Mouse (Mus musculus) limb, embryonic 15.5 days (tissue): ENCODE measurements around the gene Hoxa1. TPM values are rescaled to one million over a fixed set of nuclear protein-coding genes. Genes with fewer than 3 reads are reported as not detected.

Source experiments
- ATAC-seq: fragments of 200-750 bp; cut with Nextera tagmentation; 2 replicates; pipeline ENCODE4 v1.8.0; 2017; ENCODE audit warnings: low read depth, moderate TSS enrichment; ENCODE audit not compliant: insufficient number of reproducible peaks, low FRiP score, low TSS enrichment
- H3K27ac ChIP-seq: fragments of 300-500 bp; sonication (generic); 2 replicates; pipeline ENCODE4 v1.5.1; 2015; ENCODE audit warnings: moderate library complexity, mild to moderate bottlenecking, inconsistent platforms
- H3K27me3 ChIP-seq: fragments of 300-500 bp; sonication (generic); 2 replicates; pipeline ENCODE4 v1.6.1; 2015; ENCODE audit warnings: inconsistent platforms
- H3K36me3 ChIP-seq: fragments of 300-500 bp; sonication (generic); 2 replicates; pipeline ENCODE4 v1.6.1; 2015; ENCODE audit warnings: inconsistent platforms
- H3K4me1 ChIP-seq: fragments of 300-500 bp; sonication (generic); 2 replicates; pipeline ENCODE4 v1.6.1; 2015; ENCODE audit warnings: inconsistent platforms
- H3K4me2 ChIP-seq: fragments of 300-500 bp; sonication (generic); 2 replicates; pipeline ENCODE4 v1.6.1; 2015; ENCODE audit warnings: mild to moderate bottlenecking, inconsistent platforms
- H3K4me3 ChIP-seq: fragments of 300-500 bp; sonication (generic); 2 replicates; pipeline ENCODE4 v1.5.1; 2015; ENCODE audit warnings: mild to moderate bottlenecking, inconsistent platforms
- H3K9ac ChIP-seq: fragments of 300-500 bp; sonication (generic); 2 replicates; pipeline ENCODE4 v1.6.1; 2015; ENCODE audit warnings: inconsistent platforms
- H3K9me3 ChIP-seq: fragments of 300-500 bp; sonication (generic); 2 replicates; pipeline ENCODE4 v1.6.1; 2016; ENCODE audit warnings: inconsistent platforms
- WGBS: fragments of 180-500 bp; shearing (Covaris S2); methylation state at CpG from one replicate; pipeline ENCODE4 v1.1.7; 2015; 5-methylcytosine and 5-hydroxymethylcytosine counted together
- polyA plus RNA-seq: library from polyadenylated mRNA; unstranded; fragments of >200 nt; fragmentation: Nextera tagmentation; extraction: Ambion mirVana; gene quantifications from 2 replicates; pipeline ENCODE4 v1.2.1, GENCODE M21; 2015

Gene Hoxa1
- polyA plus RNA-seq: 0.52 and 0.68 TPM in 2 replicates

GRCm38 (mm10) chr6:52158276-52159051, at the start of gene Hoxa1:
Gene Hoxa1, minus strand, starts transcription at chr6:52158317.
- no peaks in the 10 kb centered on the region for H3K9me3 ChIP-seq
- WGBS: under 1% methylated on average over 54 of the region's 55 CpGs
- peak; percentile 62; the same call in 1 of the 2 replicates for ATAC-seq
- peak within 1 kb of the TSS; percentile 72 for H3K4me3 ChIP-seq
- H3K27ac ChIP-seq: peak within 1 kb of the TSS; percentile 33
- peak within 1 kb of the TSS; percentile 99 for H3K4me2 ChIP-seq
- peak within 1 kb of the TSS; percentile 42 for H3K9ac ChIP-seq
- peaks cover 34% of the 10 kb centered on the region for H3K4me1 ChIP-seq
- H3K36me3 ChIP-seq: no peaks in the 10 kb centered on the region
- peaks cover 86% of the 10 kb centered on the region for H3K27me3 ChIP-seq

GRCm38 (mm10) chr6:52207684-52207976, 49.5 kb upstream of the Hoxa1 start:
- H3K9ac ChIP-seq: no peak overlapping the region

GRCm38 (mm10) chr6:52206882-52207683, 49.0 kb upstream of the Hoxa1 start:
- ATAC-seq: no peak
- Histone ChIP-seq H3K36me3 (peaks cover 8% of the 10 kb centered on the region; the same call in 1 of the 2 replicates), H3K27me3 (peaks cover 65% of the 10 kb centered on the region), H3K9me3 (no peaks in the 10 kb centered on the region), H3K4me3 (no peak overlapping the region), H3K27ac (no peak overlapping the region), H3K9ac (no peak overlapping the region), H3K4me2 (no peak overlapping the region), H3K4me1 (peaks cover 68% of the 10 kb centered on the region)
- WGBS: 44% methylated on average over 4 of the region's 4 CpGs

More at GRCm38 (mm10) chr6:52207684-52207976, 49.5 kb upstream of the Hoxa1 start:
- peaks cover 72% of the 10 kb centered on the region for H3K4me1 ChIP-seq
- no peaks in the 10 kb centered on the region for H3K9me3 ChIP-seq
- H3K36me3 ChIP-seq: peaks cover 5% of the 10 kb centered on the region; the same call in 1 of the 2 replicates
- H3K27ac ChIP-seq: no peak overlapping the region
- peaks cover 61% of the 10 kb centered on the region for H3K27me3 ChIP-seq
- H3K4me2 ChIP-seq: no peak overlapping the region
- no peak for ATAC-seq
- H3K4me3 ChIP-seq: no peak overlapping the region

GRCm38 (mm10) chr6:52205638-52206621, 47.8 kb upstream of the Hoxa1 start:
- 39% methylated on average over 55 of the region's 55 CpGs for WGBS
- no peak overlapping the region for H3K27ac ChIP-seq
- peaks cover 8% of the 10 kb centered on the region; the same call in 1 of the 2 replicates for H3K36me3 ChIP-seq
- no peaks in the 10 kb centered on the region for H3K9me3 ChIP-seq
- no peak overlapping the region for H3K4me3 ChIP-seq
- peaks cover 68% of the 10 kb centered on the region for H3K27me3 ChIP-seq
- peak overlapping the region; percentile 8; the same call in 1 of the 2 replicates for H3K4me2 ChIP-seq
- ATAC-seq: no peak
- peaks cover 57% of the 10 kb centered on the region for H3K4me1 ChIP-seq
- no peak overlapping the region for H3K9ac ChIP-seq

GRCm38 (mm10) chr6:52205221-52205620, 47.1 kb upstream of the Hoxa1 start:
- ATAC-seq: no peak
- peak overlapping the region; percentile 8; the same call in 1 of the 2 replicates for H3K4me2 ChIP-seq
- H3K36me3 ChIP-seq: peaks cover 8% of the 10 kb centered on the region; the same call in 1 of the 2 replicates
- H3K27ac ChIP-seq: no peak overlapping the region
- H3K9me3 ChIP-seq: no peaks in the 10 kb centered on the region
- no peak overlapping the region for H3K9ac ChIP-seq
- peaks cover 56% of the 10 kb centered on the region for H3K4me1 ChIP-seq
- peaks cover 73% of the 10 kb centered on the region for H3K27me3 ChIP-seq
- 47% methylated on average over 14 of the region's 14 CpGs for WGBS
- no peak overlapping the region for H3K4me3 ChIP-seq

GRCm38 (mm10) chr6:52204050-52204752, 46.1 kb upstream of the Hoxa1 start, which contains the start of gene Hoxa5:
Gene Hoxa5, minus strand, starts transcription at chr6:52204587.
- H3K4me1 ChIP-seq: peaks cover 50% of the 10 kb centered on the region
- peak within 1 kb of the TSS; percentile 42; the same call in 1 of the 2 replicates for H3K9ac ChIP-seq
- H3K4me3 ChIP-seq: peak within 1 kb of the TSS; percentile 49
- H3K4me2 ChIP-seq: peak within 1 kb of the TSS; percentile 95
- peaks cover 71% of the 10 kb centered on the region for H3K27me3 ChIP-seq
- peaks cover 8% of the 10 kb centered on the region; the same call in 1 of the 2 replicates for H3K36me3 ChIP-seq
- no peak for ATAC-seq
- no peaks in the 10 kb centered on the region for H3K9me3 ChIP-seq
- 6% methylated on average over 65 of the region's 65 CpGs for WGBS
- H3K27ac ChIP-seq: no peak within 1 kb of the TSS

GRCm38 (mm10) chr6:52203371-52204049, 45.4 kb upstream of the Hoxa1 start:
- peak overlapping the region; percentile 49 for H3K4me3 ChIP-seq
- H3K27ac ChIP-seq: no peak overlapping the region
- ATAC-seq: peak; percentile 37; the same call in 1 of the 2 replicates
- peaks cover 8% of the 10 kb centered on the region; the same call in 1 of the 2 replicates for H3K36me3 ChIP-seq
- 11% methylated on average over 46 of the region's 46 CpGs for WGBS
- peak overlapping the region; percentile 42; the same call in 1 of the 2 replicates for H3K9ac ChIP-seq
- H3K27me3 ChIP-seq: peaks cover 70% of the 10 kb centered on the region
- H3K9me3 ChIP-seq: no peaks in the 10 kb centered on the region
- H3K4me2 ChIP-seq: peak overlapping the region; percentile 95
- H3K4me1 ChIP-seq: peaks cover 43% of the 10 kb centered on the region

- Histone ChIP-seq H3K27me3 (peaks cover 68% of the 10 kb centered on the region), H3K9me3 (no peaks in the 10 kb centered on the region), H3K4me2 (peak overlapping the region; percentile 95), H3K4me1 (peaks cover 39% of the 10 kb centered on the region), H3K27ac (no peak overlapping the region), H3K36me3 (peaks cover 8% of the 10 kb centered on the region; the same call in 1 of the 2 replicates), H3K4me3 (peak overlapping the region; percentile 49), H3K9ac (no peak overlapping the region)
- ATAC-seq: no peak
- 44% methylated on average over 10 of the region's 10 CpGs for WGBS
Measured at GRCm38 (mm10) chr6:52203121-52203370, 44.9 kb upstream of the Hoxa1 start.

GRCm38 (mm10) chr6:52202362-52203120, 44.4 kb upstream of the Hoxa1 start:
- peaks cover 37% of the 10 kb centered on the region for H3K4me1 ChIP-seq
- peaks cover 8% of the 10 kb centered on the region; the same call in 1 of the 2 replicates for H3K36me3 ChIP-seq
- peak overlapping the region; percentile 49 for H3K4me3 ChIP-seq
- H3K9me3 ChIP-seq: no peaks in the 10 kb centered on the region
- no peak overlapping the region for H3K27ac ChIP-seq
- peaks cover 71% of the 10 kb centered on the region for H3K27me3 ChIP-seq
- no peak for ATAC-seq
- H3K4me2 ChIP-seq: peak overlapping the region; percentile 95; the same call in 1 of the 2 replicates
- 61% methylated on average over 22 of the region's 22 CpGs for WGBS
- no peak overlapping the region for H3K9ac ChIP-seq

GRCm38 (mm10) chr6:52201269-52201668, 43.2 kb upstream of the Hoxa1 start:
- Histone ChIP-seq H3K36me3 (peaks cover 8% of the 10 kb centered on the region; the same call in 1 of the 2 replicates), H3K27ac (no peak overlapping the region), H3K4me2 (no peak overlapping the region), H3K9ac (no peak overlapping the region), H3K4me1 (peaks cover 29% of the 10 kb centered on the region), H3K4me3 (no peak overlapping the region), H3K27me3 (peaks cover 75% of the 10 kb centered on the region), H3K9me3 (no peaks in the 10 kb centered on the region)
- 71% methylated on average over 1 of the region's 1 CpGs for WGBS
- ATAC-seq: no peak
